Mouse (Mus musculus): ENCODE data around the gene Mical2. TPM values are rescaled to one million over a fixed set of nuclear protein-coding genes. Genes with fewer than 3 reads are reported as not detected.

The Mical2 gene
- total and polyA plus RNA-seq, 3 experiments: 44.8 to 89.1 (median 87.7) TPM

DNA sequence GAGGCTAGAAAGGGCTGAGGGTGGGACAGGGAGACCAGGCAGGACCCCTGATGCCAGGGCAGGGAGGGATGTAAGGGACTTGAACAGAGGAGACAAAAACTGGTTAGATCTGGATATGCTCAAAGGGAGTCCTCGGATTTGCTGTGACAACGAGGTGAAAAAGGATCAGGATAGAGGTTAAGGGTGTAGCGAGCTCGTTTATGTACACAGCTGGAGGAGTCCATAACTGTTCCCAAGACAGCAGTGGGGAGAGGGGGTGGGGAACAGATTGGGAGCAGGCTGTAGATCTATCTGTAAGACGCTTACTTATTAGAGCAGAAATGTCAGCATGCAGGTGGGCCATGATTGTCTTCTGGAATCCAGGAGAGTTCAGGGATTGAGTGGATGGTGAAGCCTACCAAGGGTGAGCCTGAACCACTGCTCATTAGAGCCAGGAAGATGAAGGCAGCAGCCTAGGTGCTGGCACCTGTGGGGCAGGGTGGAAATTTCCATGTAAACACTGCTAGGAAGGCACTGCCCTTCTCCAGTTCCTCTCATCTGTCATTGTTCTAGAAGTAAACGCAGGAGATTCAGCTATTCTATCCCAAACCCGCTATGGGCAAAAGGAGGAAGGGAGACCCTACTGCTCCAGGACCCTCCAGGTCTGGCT is 67.9 kb downstream of the Mical2 start:
- WGBS: 71% methylated on average over 7 of the region's 7 CpGs
- Histone ChIP-seq H3K4me3 (no peak overlapping the region), H3K79me2 (replicated peaks; ENCODE audit: control insufficient read depth, insufficient read depth, low read length) (no peaks in the 10 kb centered on the region), H3K9ac (ENCODE audit: low read depth, low read length) (no peak overlapping the region), H3K27ac (no peak overlapping the region), H3K36me3 (ENCODE audit: control insufficient read depth, insufficient read depth, low read length) (peaks cover 8% of the 10 kb centered on the region), H3K4me1 (ENCODE audit: control insufficient read depth, insufficient read depth, low read length) (peaks cover 49% of the 10 kb centered on the region), H3K27me3 (ENCODE audit: control insufficient read depth, insufficient read depth, low read length) (no peaks in the 10 kb centered on the region)
- DNase-seq: no peak
- TF ChIP-seq POLR2A (IDR thresholded peaks at IDR 0.05; ENCODE audit: insufficient read depth, low read depth, low read length): no peak
- TF ChIP-seq CTCF (IDR thresholded peaks at IDR 0.05): no peak
- TF ChIP-seq EP300 (IDR thresholded peaks at IDR 0.05; ENCODE audit: insufficient read depth, low read depth, low read length): no peak
- intact Hi-C loops (cut with DNase I): no loop called here

DNA sequence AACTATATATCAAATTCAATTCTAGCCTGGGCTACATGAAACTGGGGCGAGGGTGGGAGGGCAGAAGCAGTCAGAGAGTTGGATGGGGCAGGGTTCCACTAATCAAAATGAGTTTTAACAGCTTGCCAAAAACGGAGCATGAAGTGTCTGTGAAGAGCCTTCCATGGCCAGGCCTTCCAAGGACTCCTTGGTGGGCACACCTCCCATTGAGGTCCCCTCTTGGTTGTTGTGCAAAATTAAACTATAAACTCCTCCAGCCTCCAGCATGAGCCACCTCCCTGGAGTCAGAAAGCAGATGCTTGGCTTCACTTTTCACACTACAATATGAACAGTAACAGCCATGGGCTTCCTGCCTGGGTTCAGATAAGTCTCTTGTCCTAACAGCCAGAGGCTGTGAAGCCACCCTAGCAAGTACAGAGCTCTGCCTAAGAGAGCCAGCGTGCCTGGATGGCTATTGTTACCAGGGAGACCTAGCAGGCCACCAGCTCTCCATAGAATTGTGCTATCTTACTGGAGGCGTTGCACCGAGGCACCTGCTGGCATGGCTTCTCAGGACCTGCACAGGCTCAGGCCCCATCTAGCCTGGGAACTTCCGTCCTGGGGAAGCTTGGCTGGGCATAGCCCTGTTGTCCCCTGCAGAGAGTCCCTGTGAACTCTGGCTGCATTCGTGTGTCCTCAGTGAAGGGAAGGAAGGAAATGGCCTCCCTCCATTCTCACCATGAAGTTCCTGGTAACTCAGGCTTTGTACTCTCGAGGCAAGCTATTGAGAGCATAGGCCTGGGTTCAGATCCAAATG is 70.0 kb downstream of the Mical2 start:
- Histone ChIP-seq H3K4me3 (no peak overlapping the region), H3K4me1 (ENCODE audit: control insufficient read depth, insufficient read depth, low read length) (peaks cover 47% of the 10 kb centered on the region), H3K27ac (peak overlapping the region; percentile 50), H3K27me3 (ENCODE audit: control insufficient read depth, insufficient read depth, low read length) (no peaks in the 10 kb centered on the region), H3K79me2 (replicated peaks; ENCODE audit: control insufficient read depth, insufficient read depth, low read length) (no peaks in the 10 kb centered on the region), H3K36me3 (ENCODE audit: control insufficient read depth, insufficient read depth, low read length) (peaks cover 3% of the 10 kb centered on the region), H3K9ac (ENCODE audit: low read depth, low read length) (no peak overlapping the region)
- TF ChIP-seq EP300 (IDR thresholded peaks at IDR 0.05; ENCODE audit: insufficient read depth, low read depth, low read length) (peak; percentile 63), CTCF (IDR thresholded peaks at IDR 0.05) (no peak)
- DNase-seq: peak in 1 of 2 experiments; percentile 37
- WGBS: 29% methylated on average over 8 of the region's 8 CpGs
- intact Hi-C loops (cut with DNase I): loop anchor here (2.0 to 5.0 kb wide), 2 partner anchors 15 to 68 kb away; partner anchors contain the start of gene Mical2

DNA sequence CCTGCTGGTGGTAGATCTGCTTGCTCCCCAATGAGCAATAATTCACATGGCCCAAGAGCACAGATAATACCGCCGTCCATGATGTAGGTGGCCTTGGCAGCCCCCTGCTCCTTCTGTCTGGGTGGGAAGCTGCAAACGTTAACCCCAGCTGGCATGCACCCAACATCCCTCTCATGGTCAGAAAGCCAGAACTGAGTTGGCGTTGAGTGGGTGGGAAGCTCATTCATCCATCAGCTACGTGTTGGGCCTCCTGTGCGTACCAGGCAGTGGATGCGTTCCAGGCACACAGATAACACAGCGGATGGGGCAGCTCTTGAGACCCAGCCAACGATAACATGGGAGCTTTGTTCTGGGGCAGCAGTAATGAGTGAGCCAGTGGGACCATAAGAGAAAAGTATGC is 72.4 kb downstream of the Mical2 start:
- intact Hi-C loops (cut with DNase I): loop anchor here (5.0 kb wide), 1 partner anchor 71 kb away; the partner anchor contains the start of gene Mical2
- Histone ChIP-seq H3K4me1 (ENCODE audit: control insufficient read depth, insufficient read depth, low read length) (peaks cover 46% of the 10 kb centered on the region), H3K4me3 (no peak overlapping the region), H3K9ac (ENCODE audit: low read depth, low read length) (no peak overlapping the region), H3K79me2 (replicated peaks; ENCODE audit: control insufficient read depth, insufficient read depth, low read length) (no peaks in the 10 kb centered on the region), H3K36me3 (ENCODE audit: control insufficient read depth, insufficient read depth, low read length) (peaks cover 2% of the 10 kb centered on the region; the same call in 1 of the 2 replicates), H3K27me3 (ENCODE audit: control insufficient read depth, insufficient read depth, low read length) (no peaks in the 10 kb centered on the region), H3K27ac (peak overlapping the region; percentile 61)
- DNase-seq: peak; percentile 57 to 74
- TF ChIP-seq CTCF (IDR thresholded peaks at IDR 0.05): no peak
- peak; percentile 68 for TF ChIP-seq EP300 (IDR thresholded peaks at IDR 0.05; ENCODE audit: insufficient read depth, low read depth, low read length)
- 24% methylated on average over 9 of the region's 9 CpGs for WGBS

DNA sequence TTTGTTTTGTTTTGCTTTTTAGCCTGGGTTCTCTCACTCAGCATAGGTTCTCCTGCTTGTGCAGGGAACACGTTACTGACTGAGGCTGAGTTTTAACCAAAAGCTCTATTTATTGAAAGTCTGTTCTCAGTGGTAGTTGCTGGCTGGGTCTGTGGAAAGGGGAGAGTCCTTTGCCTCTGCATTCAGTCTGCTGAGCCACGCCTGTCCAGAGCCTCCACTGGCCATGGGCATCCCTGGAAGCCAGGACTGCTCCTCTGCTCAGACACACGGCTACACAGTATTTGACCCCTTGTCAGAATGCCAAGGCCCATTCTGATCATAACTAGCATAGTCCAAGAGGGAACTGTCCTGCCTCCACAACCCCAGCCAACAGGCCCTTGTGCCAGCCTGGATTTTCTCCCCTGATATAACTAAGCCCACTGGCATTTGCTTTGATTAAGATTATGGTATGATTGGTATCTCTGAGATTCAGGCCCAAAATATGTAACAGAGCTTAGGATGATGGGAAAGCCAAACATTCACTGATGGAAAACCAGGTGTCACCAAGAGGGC is 73.3 kb downstream of the Mical2 start:
- intact Hi-C loops (cut with DNase I): loop anchor here (5.0 kb wide), 1 partner anchor 72 kb away; the partner anchor contains the start of gene Mical2
- Histone ChIP-seq H3K27me3 (ENCODE audit: control insufficient read depth, insufficient read depth, low read length) (no peaks in the 10 kb centered on the region), H3K4me1 (ENCODE audit: control insufficient read depth, insufficient read depth, low read length) (peaks cover 45% of the 10 kb centered on the region), H3K9ac (ENCODE audit: low read depth, low read length) (no peak overlapping the region), H3K27ac (peak overlapping the region; percentile 61), H3K79me2 (replicated peaks; ENCODE audit: control insufficient read depth, insufficient read depth, low read length) (no peaks in the 10 kb centered on the region), H3K4me3 (no peak overlapping the region), H3K36me3 (ENCODE audit: control insufficient read depth, insufficient read depth, low read length) (peaks cover 2% of the 10 kb centered on the region; the same call in 1 of the 2 replicates)
- no peak for TF ChIP-seq EP300 (IDR thresholded peaks at IDR 0.05; ENCODE audit: insufficient read depth, low read depth, low read length)
- TF ChIP-seq POLR2A (IDR thresholded peaks at IDR 0.05; ENCODE audit: insufficient read depth, low read depth, low read length): no peak
- no peak for TF ChIP-seq CTCF (IDR thresholded peaks at IDR 0.05)
- WGBS: 35% methylated on average over 3 of the region's 3 CpGs
- DNase-seq: no peak

DNA sequence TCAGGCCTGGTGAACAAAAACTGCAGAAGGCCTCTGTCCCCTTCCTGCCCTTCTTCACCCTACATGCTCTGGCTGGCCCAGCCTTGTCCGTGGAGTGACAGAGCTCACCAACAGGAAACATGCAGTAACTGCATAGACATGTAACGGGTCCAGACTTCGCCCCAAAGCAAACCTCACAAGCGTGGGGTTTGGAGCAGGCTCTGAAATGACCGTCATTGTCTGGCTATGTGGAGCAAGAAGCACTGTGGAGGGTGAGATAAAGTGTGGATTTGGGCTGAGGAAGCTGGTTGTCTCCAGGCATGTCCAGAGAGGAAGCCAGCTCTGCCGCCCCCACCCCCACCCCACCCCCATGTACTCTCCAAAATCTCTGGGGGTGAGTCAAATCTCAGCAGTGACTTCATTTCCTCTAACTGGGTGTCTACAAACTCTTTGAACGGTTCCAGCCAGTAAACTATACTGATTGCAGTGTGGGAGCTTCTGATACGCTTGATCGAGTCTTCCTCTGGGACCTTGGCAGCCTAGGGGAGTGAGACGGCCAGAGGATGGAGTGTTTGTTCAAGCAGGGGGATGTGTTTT is 74.0 kb downstream of the Mical2 start:
- WGBS: 15% methylated on average over 10 of the region's 10 CpGs
- Histone ChIP-seq H3K4me3 (no peak overlapping the region), H3K36me3 (ENCODE audit: control insufficient read depth, insufficient read depth, low read length) (peaks cover 2% of the 10 kb centered on the region; the same call in 1 of the 2 replicates), H3K27ac (peak overlapping the region; percentile 61), H3K9ac (ENCODE audit: low read depth, low read length) (no peak overlapping the region), H3K27me3 (ENCODE audit: control insufficient read depth, insufficient read depth, low read length) (no peaks in the 10 kb centered on the region), H3K4me1 (ENCODE audit: control insufficient read depth, insufficient read depth, low read length) (peaks cover 41% of the 10 kb centered on the region), H3K79me2 (replicated peaks; ENCODE audit: control insufficient read depth, insufficient read depth, low read length) (no peaks in the 10 kb centered on the region)
- TF ChIP-seq EP300 (IDR thresholded peaks at IDR 0.05; ENCODE audit: insufficient read depth, low read depth, low read length): peak; percentile 47; the same call in 1 of the 2 replicates
- no peak for TF ChIP-seq POLR2A (IDR thresholded peaks at IDR 0.05; ENCODE audit: insufficient read depth, low read depth, low read length)
- peak; percentile 14; the same call in 1 of the 2 replicates for TF ChIP-seq CTCF (IDR thresholded peaks at IDR 0.05)
- intact Hi-C loops (cut with DNase I): loop anchor here (5.0 kb wide), 1 partner anchor 72 kb away; the partner anchor contains the start of gene Mical2
- DNase-seq: peak; percentile 67 to 76
